Mouse (Mus musculus): ENCODE measurements around the gene Sergef.
"Not testable (repeated sequence)": the region's sequence is repeated elsewhere in the genome, so short reads cannot be mapped to it uniquely, and the experiment has no call there.

The Sergef gene

DNA sequence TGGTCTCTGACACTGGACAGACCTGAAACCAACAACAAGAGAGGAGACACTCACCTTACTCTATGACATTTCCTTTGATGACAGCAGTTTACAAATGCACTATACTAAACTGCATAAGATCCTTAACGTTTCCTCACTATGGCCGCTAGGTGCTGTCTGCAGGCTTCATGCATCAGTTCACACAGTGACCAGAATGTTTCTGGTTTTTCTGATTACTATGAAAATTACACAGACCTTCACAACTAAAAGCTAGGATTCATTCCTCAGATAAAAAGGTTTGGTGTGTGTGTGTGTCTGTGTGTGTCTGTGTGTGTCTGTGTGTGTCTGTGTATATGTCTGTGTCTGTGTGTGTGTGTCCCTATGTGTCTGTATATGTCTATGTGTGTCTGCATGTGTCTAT, 63.7 kb downstream of the Sergef start:
- DNase-seq (ENCODE audit: low spot score): no peak

- no peak for DNase-seq (ENCODE audit: low spot score)
Observed at GRCm38 (mm10) chr7:46572803-46573594, 66.6 kb downstream of the Sergef start.

- DNase-seq (ENCODE audit: low spot score): not testable (repeated sequence)
Observed at GRCm38 (mm10) chr7:46569509-46569908, 70.1 kb downstream of the Sergef start.

GRCm38 (mm10) chr7:46566318-46567007, 73.1 kb downstream of the Sergef start:
- no peak for DNase-seq (ENCODE audit: low spot score)

GRCm38 (mm10) chr7:46565374-46565773, 74.2 kb downstream of the Sergef start:
- DNase-seq (ENCODE audit: low spot score): no peak

- DNase-seq (ENCODE audit: low spot score): no peak
Observed at GRCm38 (mm10) chr7:46563801-46564200, 75.8 kb downstream of the Sergef start.

DNA sequence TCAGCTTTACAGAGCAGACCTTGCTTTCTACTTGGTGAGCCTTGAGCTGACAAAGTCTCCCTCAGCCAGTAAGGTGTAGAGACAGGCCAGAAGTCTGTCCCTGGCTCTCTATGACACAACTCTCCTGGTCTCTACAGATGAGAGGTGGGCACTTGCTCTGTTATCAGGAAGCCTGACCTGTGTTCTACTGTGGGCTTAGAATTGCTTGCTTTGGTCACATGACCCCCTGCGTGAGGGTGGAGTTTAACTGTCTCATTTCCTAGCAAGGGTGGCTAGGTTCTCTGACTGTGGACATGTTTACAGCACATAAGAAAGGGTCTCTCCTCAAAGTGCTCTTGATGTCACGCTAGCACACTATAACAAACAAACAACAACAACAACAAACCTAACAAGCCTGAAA, 79.5 kb downstream of the Sergef start:
- no peak for DNase-seq (ENCODE audit: low spot score)

DNA sequence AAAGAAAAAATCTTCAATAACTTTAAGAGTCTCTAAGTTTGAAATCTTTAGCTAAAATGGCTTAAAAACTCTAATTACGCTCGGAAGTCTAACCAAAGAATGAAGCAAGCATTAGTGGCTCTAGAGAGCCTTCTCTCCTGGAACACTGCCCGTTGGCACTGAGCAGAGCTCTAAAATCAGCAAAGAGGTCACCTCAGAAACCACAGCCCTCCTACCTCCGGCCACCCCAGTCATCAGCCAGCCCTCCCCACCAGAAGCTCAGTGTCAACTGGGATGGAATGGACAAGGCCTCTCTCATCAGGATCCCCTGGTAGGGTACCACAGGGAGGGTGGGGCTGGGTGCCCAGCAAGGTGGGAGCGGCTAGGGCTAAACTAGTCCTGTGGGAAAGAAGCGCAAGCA, 80.0 kb downstream of the Sergef start:
- DNase-seq (ENCODE audit: low spot score): no peak

DNA sequence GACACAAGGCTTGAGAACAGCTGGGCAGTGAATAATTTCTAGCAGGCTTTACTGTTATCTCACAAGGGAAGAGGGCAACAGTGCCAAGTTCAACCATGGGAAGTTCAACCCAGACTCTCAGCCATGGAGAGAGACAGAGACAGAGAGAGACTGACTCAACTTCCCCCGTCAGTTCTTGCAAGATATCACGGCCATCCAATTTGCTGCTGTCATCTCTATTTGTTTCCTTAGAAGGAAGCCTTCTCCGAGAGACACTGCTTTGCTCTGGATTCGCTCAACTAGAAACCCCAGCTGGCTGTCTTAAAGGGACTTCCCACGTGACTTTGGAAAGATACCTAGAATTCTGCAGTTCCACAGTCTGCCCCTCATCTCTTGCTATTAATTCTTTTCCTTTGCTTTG, 80.6 kb downstream of the Sergef start:
- no peak for DNase-seq (ENCODE audit: low spot score)

- no peak for DNase-seq (ENCODE audit: low spot score)
Observed at GRCm38 (mm10) chr7:46557996-46558395, 81.6 kb downstream of the Sergef start.

- no peak for DNase-seq (ENCODE audit: low spot score)
Observed at GRCm38 (mm10) chr7:46557387-46557786, 82.2 kb downstream of the Sergef start.

DNA sequence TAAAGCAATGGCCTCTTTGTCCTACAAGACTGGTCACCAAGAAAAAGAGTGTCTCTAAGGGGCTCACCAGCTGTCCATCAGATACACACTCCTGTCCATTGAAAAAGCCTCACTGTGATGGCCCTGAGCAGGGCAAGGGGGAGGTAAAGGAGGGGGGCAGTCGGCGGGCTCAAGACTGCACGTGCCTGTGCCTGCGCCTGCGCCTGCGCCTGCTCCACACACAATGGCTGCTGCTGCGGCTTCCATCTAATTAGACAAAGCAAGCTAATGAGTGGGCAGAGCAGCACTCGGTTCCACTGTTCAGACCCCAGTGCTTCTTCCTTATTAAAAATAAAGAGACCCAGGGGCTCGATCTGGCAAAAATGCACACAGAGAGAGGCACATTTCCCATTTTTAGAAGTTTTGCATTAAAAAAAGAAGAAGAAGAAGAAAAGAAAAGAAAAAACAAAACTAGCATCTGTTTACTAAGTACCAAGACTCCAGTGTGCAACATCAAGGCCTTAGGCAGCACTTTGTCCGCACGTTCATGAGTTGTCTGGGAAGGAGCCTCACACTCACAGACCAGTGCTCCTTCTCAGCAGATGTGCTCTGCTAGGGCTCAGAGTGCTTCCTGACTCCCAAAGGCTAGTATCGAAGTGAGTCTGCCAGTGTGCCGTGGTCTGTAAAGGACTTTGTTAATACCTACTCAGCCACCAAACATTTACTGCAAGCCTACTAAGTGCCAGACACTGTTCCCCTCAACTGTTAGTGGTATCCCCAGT, 83.1 kb downstream of the Sergef start:
- no peak for DNase-seq (ENCODE audit: low spot score)

- DNase-seq (ENCODE audit: low spot score): no peak
Observed at GRCm38 (mm10) chr7:46555731-46556130, 83.9 kb downstream of the Sergef start.

- DNase-seq (ENCODE audit: low spot score): no peak
Observed at GRCm38 (mm10) chr7:46554855-46555254, 84.8 kb downstream of the Sergef start.

DNA sequence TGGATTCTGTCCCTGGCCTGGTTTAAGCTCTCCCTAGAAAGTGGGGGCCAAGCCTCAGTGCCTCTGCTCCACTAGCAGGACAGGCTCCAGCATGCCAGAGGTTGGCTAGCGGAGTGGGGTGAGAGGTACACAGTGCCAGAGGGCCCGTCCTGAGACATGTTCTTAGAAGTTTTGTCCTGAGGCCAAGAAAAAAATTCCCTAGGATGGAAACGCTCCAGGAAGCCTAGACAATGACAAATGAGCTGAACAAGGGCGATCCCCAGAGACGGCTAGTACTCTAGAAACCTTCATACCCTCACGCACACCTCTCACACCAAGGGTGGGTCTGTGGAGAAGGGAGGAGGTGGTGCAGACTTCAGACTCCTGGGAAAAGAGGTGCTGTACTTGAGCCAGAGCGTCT, 85.6 kb downstream of the Sergef start:
- DNase-seq (ENCODE audit: low spot score): no peak

GRCm38 (mm10) chr7:46551935-46552752, 87.5 kb downstream of the Sergef start:
- no peak for DNase-seq (ENCODE audit: low spot score)

GRCm38 (mm10) chr7:46551173-46551572, 88.4 kb downstream of the Sergef start:
- DNase-seq (ENCODE audit: low spot score): no peak

DNA sequence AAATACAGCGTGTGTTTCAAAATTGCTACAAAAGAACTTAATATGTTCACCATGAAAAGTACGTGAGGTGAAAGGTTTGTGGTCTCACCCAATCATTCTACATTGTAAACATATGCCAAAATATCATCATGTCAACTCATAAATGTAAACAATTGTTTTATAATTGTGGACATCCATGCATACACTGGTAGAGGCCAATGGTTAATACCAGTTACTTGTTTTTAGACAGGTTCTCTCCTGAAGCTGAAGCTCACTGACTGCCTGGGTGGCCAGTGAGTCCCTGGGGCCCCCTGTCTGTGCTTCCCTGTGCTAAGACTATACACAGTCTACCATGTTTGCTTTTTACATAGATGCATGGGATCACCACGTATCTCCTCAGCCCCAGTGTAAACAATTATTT, 91.5 kb downstream of the Sergef start:
- DNase-seq (ENCODE audit: low spot score): no peak

DNA sequence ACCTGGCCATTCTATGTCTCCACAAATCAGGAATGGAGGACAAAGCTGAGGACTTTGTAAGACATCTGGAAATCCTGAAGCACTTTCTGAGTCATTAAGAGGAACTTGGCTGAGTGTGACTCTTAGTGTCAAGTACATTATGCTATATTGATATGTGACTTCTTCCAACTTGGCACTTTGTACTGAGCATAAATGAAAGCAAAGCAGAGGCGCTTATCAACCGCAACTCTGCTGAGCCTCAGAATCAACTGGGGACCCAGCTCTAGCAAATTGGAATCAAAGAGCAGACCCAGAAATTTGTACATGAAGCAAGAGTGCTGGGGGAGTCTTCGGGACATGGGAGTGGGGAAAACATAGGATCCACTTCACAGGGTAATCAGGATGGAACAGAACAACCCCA, 92.0 kb downstream of the Sergef start:
- no peak for DNase-seq (ENCODE audit: low spot score)

GRCm38 (mm10) chr7:46546539-46546938, 93.1 kb downstream of the Sergef start:
- DNase-seq (ENCODE audit: low spot score): no peak

DNA sequence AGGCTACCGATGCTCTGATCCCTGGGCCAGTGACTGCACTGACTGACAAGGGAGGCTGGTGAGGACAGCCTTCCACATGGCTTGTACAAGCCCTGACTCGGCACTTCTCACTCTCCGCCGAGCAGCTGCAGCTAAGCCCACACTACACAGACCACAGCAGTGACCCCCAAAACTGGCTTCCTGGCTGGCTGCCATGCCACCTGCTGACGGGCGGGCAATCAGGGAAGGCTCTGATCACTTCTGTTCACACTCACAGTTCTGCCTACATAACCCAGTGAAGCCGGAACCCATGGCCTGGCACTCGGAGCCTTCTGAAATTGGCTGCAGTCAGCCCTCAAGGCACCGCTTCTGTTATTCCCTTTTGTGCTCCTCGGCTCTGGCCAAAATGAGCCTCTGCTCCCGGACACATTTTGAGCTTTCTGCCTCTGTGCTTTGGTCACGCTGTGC, 95.4 kb downstream of the Sergef start:
- DNase-seq (ENCODE audit: low spot score): no peak

DNA sequence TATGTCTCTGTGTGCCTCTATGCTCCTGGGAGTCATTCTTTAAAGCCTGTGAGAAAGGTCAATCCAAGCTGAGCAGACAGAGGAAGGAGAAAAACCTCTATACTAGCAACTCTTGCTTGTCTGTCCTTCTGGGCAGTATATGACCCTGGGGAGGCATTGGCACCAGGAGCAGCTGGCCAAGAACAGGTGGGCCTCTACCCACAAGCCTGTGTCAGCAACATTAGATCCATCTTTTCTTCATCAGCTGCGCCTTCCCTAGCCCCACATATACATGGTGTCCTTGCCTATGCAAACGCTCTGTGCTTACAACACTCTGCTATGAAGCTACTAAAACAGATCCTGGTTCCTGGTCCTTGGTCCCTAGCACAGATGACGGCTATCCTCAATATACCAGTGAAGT, 97.5 kb downstream of the Sergef start:
- DNase-seq (ENCODE audit: low spot score): no peak

All from left cerebral cortex, adult 11 months (tissue).